Mouse (Mus musculus): ENCODE data around the gene Manbal. TPM values are rescaled to one million over a fixed set of nuclear protein-coding genes. Genes with fewer than 3 reads are reported as not detected.
A peak's percentile ranks its signal among the peaks of the same experiment; 100 is the strongest.

The Manbal gene
- total and polyA plus RNA-seq, 3 experiments, result 28.4 to 65.7 TPM; not detected in 1

DNA sequence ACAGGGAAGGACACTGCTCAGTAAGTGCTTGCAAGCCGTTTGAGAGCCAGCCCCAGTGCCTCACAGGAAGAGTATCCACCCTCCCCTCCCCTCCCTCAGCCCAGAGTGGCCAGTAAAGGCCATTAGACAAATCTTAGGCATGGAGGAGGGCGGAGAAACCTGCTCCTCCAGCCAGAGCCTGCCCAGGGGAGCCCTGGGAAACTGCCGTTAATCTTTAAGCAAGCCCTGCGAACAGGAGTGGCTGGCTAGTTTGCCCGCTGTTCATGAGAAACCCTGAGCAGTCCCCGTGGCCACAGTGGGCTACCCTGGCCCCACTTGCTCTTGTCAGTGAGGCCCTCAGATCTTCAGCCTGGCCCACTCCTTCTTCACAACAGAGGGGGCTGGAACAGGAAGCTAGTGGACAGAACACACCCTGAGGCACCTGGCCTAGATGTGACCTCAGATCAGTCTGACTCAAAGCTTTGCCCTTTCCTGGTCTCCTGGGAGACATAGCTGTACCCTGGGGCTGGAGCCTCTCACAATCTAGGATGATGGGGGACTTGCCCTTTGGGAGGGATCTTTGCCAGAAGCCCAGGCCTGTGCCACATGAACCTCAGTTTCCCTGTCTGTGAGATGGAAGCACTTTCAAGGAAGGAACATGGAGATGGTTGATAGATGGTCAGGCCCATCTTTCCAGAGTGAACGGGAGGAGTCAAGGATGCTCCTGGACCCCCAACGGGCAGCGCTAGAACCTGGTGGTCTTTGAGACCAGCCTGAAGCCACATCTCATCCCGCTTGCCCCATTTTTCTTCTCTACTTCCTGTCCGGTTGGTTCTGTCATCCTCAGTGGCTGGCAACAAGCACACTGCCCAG, 55.7 kb downstream of the Manbal start:
- no peak for DNase-seq (ENCODE audit: low read depth, low spot score)
- H3K27me3 ChIP-seq (ENCODE audit: control insufficient read depth in 1 of 2, insufficient read depth in 2 of 2, low read length in 2 of 2), result peaks cover 0 to 3% of the 10 kb centered on the region in 2 experiments; a peak in 3 of 4 replicates

GRCm38 (mm10) chr2:157423706-157424125, 56.3 kb downstream of the Manbal start:
- peak overlapping the region; percentile 27; the same call in 1 of the 2 replicates for H3K9ac ChIP-seq (ENCODE audit: control insufficient read depth, low read depth, low read length, poor library complexity, severe bottlenecking)
- no peaks in the 10 kb centered on the region for H3K36me3 ChIP-seq (ENCODE audit: control insufficient read depth in 1 of 2, insufficient read depth in 2 of 2, low read length in 2 of 2)
- H3K79me2 ChIP-seq (ENCODE audit: control insufficient read depth, insufficient read depth, low read length, poor library complexity), result no peaks in the 10 kb centered on the region
- DNase-seq (ENCODE audit: low read depth, low spot score), result no peak
- TF ChIP-seq ZKSCAN1 (IDR thresholded peaks at IDR 0.05; ENCODE audit: low read depth, low read length) (no peak), EP300 (IDR thresholded peaks at IDR 0.05; ENCODE audit: low read depth in 1 of 2, low read length in 2 of 2) (no peak), HCFC1 (IDR thresholded peaks at IDR 0.05; ENCODE audit: low read depth, low read length) (no peak), CTCF (IDR thresholded peaks at IDR 0.05 in 2 of 3, conservative IDR thresholded peaks at IDR 0.05 in 1 of 3; ENCODE audit: control insufficient read depth in 1 of 3, insufficient read depth in 1 of 3, low read depth in 2 of 3, low read length in 3 of 3, poor library complexity in 1 of 3, severe bottlenecking in 1 of 3) (no peak), MYB (IDR thresholded peaks at IDR 0.05; ENCODE audit: low read depth, low read length) (no peak)
- H3K27me3 ChIP-seq (ENCODE audit: control insufficient read depth in 1 of 2, insufficient read depth in 2 of 2, low read length in 2 of 2), result peaks cover 0 to 3% of the 10 kb centered on the region in 2 experiments; a peak in 3 of 4 replicates
- H3K27ac ChIP-seq (ENCODE audit: control insufficient read depth, low read depth, low read length), result no peak overlapping the region
- H3K9me3 ChIP-seq (replicated peaks; ENCODE audit: insufficient read depth, low read length), result no peaks in the 10 kb centered on the region
- H3K4me3 ChIP-seq (ENCODE audit: control insufficient read depth in 1 of 2, insufficient read depth in 1 of 2, low read depth in 2 of 2, low read length in 2 of 2), result peak overlapping the region; percentile 22 to 32; a peak in 3 of 4 replicates
- H3K4me1 ChIP-seq (ENCODE audit: control insufficient read depth in 1 of 2, insufficient read depth in 2 of 2, low read length in 2 of 2), result no peaks in the 10 kb centered on the region

More for the DNA sequence above, 55.7 kb downstream of the Manbal start:
- Histone ChIP-seq H3K79me2 (ENCODE audit: control insufficient read depth, insufficient read depth, low read length, poor library complexity) (no peaks in the 10 kb centered on the region), H3K4me3 (ENCODE audit: control insufficient read depth in 1 of 2, insufficient read depth in 1 of 2, low read depth in 2 of 2, low read length in 2 of 2) (no peak overlapping the region), H3K27ac (ENCODE audit: control insufficient read depth, low read depth, low read length) (no peak overlapping the region), H3K36me3 (ENCODE audit: control insufficient read depth in 1 of 2, insufficient read depth in 2 of 2, low read length in 2 of 2) (no peaks in the 10 kb centered on the region), H3K9me3 (replicated peaks; ENCODE audit: insufficient read depth, low read length) (no peaks in the 10 kb centered on the region), H3K4me1 (ENCODE audit: control insufficient read depth in 1 of 2, insufficient read depth in 2 of 2, low read length in 2 of 2) (no peaks in the 10 kb centered on the region), H3K9ac (ENCODE audit: control insufficient read depth, low read depth, low read length, poor library complexity, severe bottlenecking) (no peak overlapping the region)
- TF ChIP-seq ZMIZ1 (IDR thresholded peaks at IDR 0.05; ENCODE audit: low read depth, low read length), result no peak
- no peak for TF ChIP-seq BHLHE40 (IDR thresholded peaks at IDR 0.05; ENCODE audit: borderline replicate concordance, low read depth, low read length)
- no peak for TF ChIP-seq POLR2A (IDR thresholded peaks at IDR 0.05; ENCODE audit: control insufficient read depth in 1 of 2, insufficient read depth in 1 of 2, low read depth in 1 of 2, low read length in 2 of 2, poor library complexity in 1 of 2)
- no peak for TF ChIP-seq ZKSCAN1 (IDR thresholded peaks at IDR 0.05; ENCODE audit: low read depth, low read length)
- TF ChIP-seq JUND (IDR thresholded peaks at IDR 0.05; ENCODE audit: low read depth, low read length), result no peak
- TF ChIP-seq UBTF (IDR thresholded peaks at IDR 0.05; ENCODE audit: borderline replicate concordance, insufficient read depth, low read depth, low read length), result no peak
- no peak for TF ChIP-seq SIN3A (IDR thresholded peaks at IDR 0.05; ENCODE audit: low read length)
- TF ChIP-seq USF1 (IDR thresholded peaks at IDR 0.05; ENCODE audit: low read depth, low read length), result no peak
- no peak for TF ChIP-seq USF2 (IDR thresholded peaks at IDR 0.05; ENCODE audit: borderline replicate concordance in 1 of 2, insufficient read depth in 1 of 2, low read depth in 1 of 2, low read length in 2 of 2)
- TF ChIP-seq ZC3H11A (IDR thresholded peaks at IDR 0.05; ENCODE audit: low read depth, low read length), result no peak
- TF ChIP-seq POLR2AphosphoS2 (IDR thresholded peaks at IDR 0.05; ENCODE audit: low read length), result no peak
- no peak for TF ChIP-seq CHD2 (IDR thresholded peaks at IDR 0.05; ENCODE audit: low read length)
- TF ChIP-seq EP300 (IDR thresholded peaks at IDR 0.05; ENCODE audit: low read depth in 1 of 2, low read length in 2 of 2), result no peak
- no peak for TF ChIP-seq RAD21 (IDR thresholded peaks at IDR 0.05; ENCODE audit: low read depth, low read length)
- TF ChIP-seq NRF1 (IDR thresholded peaks at IDR 0.05; ENCODE audit: insufficient read depth, low read depth, low read length, poor library complexity, severe bottlenecking), result no peak
- TF ChIP-seq ZNF384 (IDR thresholded peaks at IDR 0.05; ENCODE audit: low read depth, low read length), result no peak

Measured in MEL (cell line).